Mouse (Mus musculus) layer of hippocampus, postnatal 25 days (tissue): ENCODE measurements around the gene Cbx7. TPM values are rescaled to one million over a fixed set of nuclear protein-coding genes. Genes with fewer than 3 reads are reported as not detected.
A peak's percentile ranks its signal among the peaks of the same experiment; 100 is the strongest.
"Not testable (repeated sequence)": the region's sequence is repeated elsewhere in the genome, so short reads cannot be mapped to it uniquely, and the experiment has no call there.

ENCODE experiments used
- DNase-seq, 2 experiments: peaks; one replicate each; pipeline ENCODE4 v3.0.0; 2022; ENCODE audit warnings: mixed read lengths in 2 of 2, low spot score in 1 of 2; ENCODE audit errors: extremely low spot score in 1 of 2
- total RNA-seq, 2 experiments: library from RNA; stranded (reverse); gene quantifications; 2 replicates each; pipeline ENCODE4 v1.2.3; 2021

Cbx7 gene
- total RNA-seq, 2 experiments from 2014 or later, result 32.1 to 35.7 TPM

DNA sequence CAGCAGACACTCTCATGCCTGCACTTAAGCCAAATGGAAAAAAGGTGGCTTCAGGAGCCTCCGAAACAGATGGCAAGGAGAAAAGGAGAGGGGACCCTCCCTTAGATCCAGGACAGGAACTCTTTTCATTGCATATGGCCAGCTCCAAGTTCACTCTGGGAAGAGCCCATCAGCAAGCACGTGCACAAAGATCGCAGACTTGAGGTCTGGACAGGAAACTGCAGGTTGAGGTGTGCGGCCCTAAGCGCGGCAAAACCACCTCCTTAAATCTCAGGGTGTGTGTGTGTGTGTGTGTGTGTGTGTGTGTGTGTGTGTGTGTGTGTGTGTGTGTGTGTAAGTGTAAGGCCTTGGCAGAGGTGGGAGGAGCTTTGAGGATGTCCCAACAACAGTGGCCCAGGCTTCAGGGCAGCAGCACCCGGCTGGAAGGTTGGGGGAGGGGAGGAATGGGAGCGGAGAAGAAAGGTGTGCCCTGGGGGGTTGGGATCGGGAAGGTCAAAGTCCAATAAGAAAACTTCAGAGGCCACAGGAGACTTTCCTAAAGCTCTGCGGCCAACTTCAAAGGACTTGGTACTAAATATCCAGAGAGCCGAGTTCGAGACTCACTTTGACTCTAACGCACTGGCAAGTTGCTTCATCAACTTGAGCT lies 39.3 kb downstream of the Cbx7 start:
- no peak for DNase-seq

DNA sequence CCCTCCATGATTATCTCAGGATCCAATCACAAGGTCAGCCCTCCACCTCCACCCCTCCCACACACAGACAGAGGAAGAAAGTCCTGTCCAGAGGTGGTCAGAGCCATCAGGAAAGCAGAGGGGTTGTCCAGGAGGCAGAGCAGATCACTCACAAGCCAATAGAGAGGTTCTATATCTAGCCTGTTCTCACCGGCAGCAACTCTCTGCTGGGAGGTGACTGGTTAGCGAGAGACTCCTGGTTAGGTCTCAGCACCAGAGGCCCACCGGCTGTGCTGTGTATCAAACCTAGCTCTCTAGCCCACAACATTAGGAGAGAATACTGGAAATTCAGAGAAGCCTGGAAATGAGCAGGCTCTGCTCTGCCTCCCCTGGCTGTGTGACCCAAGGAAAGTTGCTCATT lies 41.2 kb downstream of the Cbx7 start:
- DNase-seq, result no peak

DNA sequence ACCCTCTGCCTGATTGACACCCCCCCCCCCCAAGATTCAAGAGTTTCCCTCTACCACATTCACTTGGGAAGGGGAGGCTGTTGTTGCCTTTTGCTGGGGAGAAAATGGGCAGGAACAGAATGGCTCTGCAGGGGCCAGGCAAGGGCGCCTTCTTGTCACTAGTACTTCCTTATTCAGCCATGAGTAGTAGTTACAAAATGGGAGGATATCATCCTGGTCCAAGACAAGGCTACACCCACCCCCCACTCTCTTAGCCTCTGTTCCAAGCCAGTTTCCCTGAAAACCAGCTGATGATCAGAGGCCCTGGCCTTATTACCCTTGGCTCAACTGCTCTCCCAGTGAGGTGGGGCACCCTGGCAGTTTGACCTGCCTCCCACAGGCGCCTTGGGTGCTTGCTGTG lies 42.2 kb downstream of the Cbx7 start:
- no peak for DNase-seq

- no peak for DNase-seq
These were observed 42.6 kb downstream of the Cbx7 start for GRCm38 (mm10) chr15:79928316-79928715.

GRCm38 (mm10) chr15:79927637-79928122 lies 43.2 kb downstream of the Cbx7 start:
- DNase-seq, result peak; percentile 74 to 86

- no peak for DNase-seq
These were observed 44.0 kb downstream of the Cbx7 start for GRCm38 (mm10) chr15:79926856-79927416.

- DNase-seq, result no peak
These were observed 51.1 kb downstream of the Cbx7 start for GRCm38 (mm10) chr15:79919787-79920186.

- no peak for DNase-seq
These were observed 52.4 kb downstream of the Cbx7 start for GRCm38 (mm10) chr15:79918485-79918884.

DNA sequence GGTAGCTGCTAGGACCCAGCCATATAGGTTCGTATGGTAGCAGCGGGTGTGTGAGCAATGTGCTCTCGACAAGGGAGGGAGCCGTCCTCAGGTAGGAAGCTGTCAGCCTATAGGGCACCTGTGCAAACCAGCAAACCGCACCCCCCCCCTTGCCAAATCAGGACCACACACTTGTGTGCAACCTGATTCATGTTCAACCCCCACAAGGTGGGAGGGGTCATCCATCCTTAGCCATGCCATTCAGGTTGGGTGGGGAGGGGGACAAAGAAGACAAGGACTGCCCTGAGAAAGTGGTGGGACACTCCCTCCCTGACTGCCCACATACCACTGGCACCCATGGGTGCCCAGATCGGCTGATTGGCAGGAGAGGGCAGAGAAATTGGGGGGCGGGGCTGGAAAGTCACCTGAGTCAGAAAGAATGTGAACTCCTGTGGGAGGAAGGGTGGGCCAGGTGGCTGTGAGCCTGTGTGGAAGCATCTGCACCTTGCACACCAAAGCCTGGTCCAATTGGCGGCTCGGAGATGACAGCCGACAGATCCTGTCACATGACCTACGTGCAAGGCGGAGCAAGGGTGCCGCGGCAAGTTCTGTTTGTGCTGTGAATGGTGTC lies 53.7 kb downstream of the Cbx7 start:
- DNase-seq, result no peak

- DNase-seq, result no peak
These were observed 54.8 kb downstream of the Cbx7 start for GRCm38 (mm10) chr15:79916150-79916549.

- no peak for DNase-seq
These were observed 56.6 kb downstream of the Cbx7 start for GRCm38 (mm10) chr15:79914357-79914756.

GRCm38 (mm10) chr15:79913761-79914346 lies 57.1 kb downstream of the Cbx7 start:
- DNase-seq, result no peak

DNA sequence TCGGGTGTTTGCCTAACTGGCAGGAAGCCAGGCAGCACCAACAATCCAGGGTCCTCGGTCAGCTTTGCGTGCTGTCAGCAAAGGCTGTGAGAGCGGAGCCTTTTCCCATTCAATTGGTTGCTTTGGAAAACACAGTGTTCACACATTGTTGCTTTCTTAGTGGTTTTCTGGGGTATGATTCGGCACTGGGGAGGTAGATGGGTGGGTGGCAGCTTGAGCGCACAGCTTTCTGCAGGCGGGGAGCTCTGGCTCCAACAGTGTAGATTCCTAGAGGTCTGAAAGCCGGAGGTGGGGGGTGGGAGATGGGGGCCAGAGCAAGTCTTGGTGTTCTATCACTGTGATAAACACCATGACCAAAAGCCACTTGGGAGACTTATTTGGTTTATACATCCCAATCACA lies 59.6 kb downstream of the Cbx7 start:
- no peak for DNase-seq

GRCm38 (mm10) chr15:79910812-79911211 lies 60.1 kb downstream of the Cbx7 start:
- not testable (repeated sequence) for DNase-seq

- DNase-seq, result not testable (repeated sequence)
These were observed 61.9 kb downstream of the Cbx7 start for GRCm38 (mm10) chr15:79909006-79909405.

- DNase-seq, result no peak
These were observed 64.1 kb downstream of the Cbx7 start for GRCm38 (mm10) chr15:79906855-79907254.

DNA sequence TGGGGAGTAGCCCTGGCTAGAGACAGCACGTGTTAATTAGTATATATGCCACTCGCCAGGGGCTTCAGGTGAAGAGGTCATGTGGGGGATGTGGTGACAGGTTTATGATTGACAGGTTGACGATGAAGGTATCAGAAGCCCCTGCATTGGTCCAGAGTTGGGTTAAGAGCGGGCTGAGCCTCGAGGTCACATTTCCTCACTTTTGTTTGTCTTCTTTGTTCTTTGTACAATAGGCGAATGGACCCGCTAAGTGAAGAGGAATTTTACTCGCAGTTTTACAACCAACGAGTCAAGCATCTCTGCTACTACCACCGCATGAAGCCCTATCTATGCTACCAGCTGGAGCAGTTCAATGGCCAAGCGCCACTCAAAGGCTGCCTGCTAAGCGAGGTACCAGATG lies 65.7 kb downstream of the Cbx7 start:
- DNase-seq, result no peak

- DNase-seq, result not testable (repeated sequence)
These were observed 66.2 kb downstream of the Cbx7 start for GRCm38 (mm10) chr15:79904678-79905077.

DNA sequence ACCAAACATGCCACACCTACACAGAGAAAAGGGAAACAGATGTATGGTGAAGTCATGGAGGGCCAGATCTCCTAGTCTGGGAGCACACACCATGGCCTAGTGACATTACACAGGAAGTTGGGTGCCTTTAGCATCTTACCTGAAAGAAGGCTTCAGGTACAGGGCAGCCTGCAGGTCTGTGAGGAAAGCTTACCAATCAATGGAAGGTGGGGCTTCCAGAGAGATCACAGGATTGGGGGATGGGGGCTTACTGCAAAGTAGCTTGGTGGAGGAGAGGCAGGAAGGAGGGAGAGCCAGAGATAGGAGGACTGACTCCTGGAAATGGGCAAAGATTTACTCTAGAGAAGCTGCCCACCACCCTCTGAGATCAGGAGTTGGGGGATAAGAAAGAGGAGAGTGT lies 67.0 kb downstream of the Cbx7 start:
- no peak for DNase-seq

- DNase-seq, result not testable (repeated sequence)
These were observed 67.8 kb downstream of the Cbx7 start for GRCm38 (mm10) chr15:79903081-79903480.

GRCm38 (mm10) chr15:79901399-79901798 lies 69.5 kb downstream of the Cbx7 start:
- DNase-seq, result no peak
